Mouse (Mus musculus) erythroblast, embryonic 14.5 days (primary cell): ENCODE data around the gene Cgnl1.

ENCODE experiments used
- GATA1 ChIP-seq: IDR thresholded peaks from 2 replicates; pipeline ENCODE4 v1.6.1; 2012; ENCODE audit warnings: low read length, inconsistent platforms, mixed read lengths
- TAL1 ChIP-seq: IDR thresholded peaks from 3 replicates; pipeline ENCODE4 v1.6.1; 2012; ENCODE audit warnings: low read length, inconsistent platforms, mixed read lengths

GRCm38 (mm10) chr9:71679103-71679815, 92.1 kb downstream of the Cgnl1 start:
- TF ChIP-seq GATA1 (no peak), TAL1 (no peak)
